Mouse (Mus musculus) cortical plate, adult 2 months (tissue): ENCODE results near the gene Slc17a5.

Experiments
- CTCF ChIP-seq: fragments of 200-500 bp; IDR thresholded peaks from 2 replicates; pipeline ENCODE4 v1.5.1; 2011; ENCODE audit warnings: mild to moderate bottlenecking, control low read depth, low read length; ENCODE audit not compliant: insufficient read depth; ENCODE audit errors: extremely low read depth
- POLR2A ChIP-seq: fragments of 200-500 bp; IDR thresholded peaks from 2 replicates; pipeline ENCODE4 v1.6.1; 2011; ENCODE audit warnings: mild to moderate bottlenecking, low read length, control low read depth; ENCODE audit not compliant: insufficient read depth; ENCODE audit errors: extremely low read depth

GRCm38 (mm10) chr9:78629991-78630390 is 42.1 kb upstream of the Slc17a5 start:
- TF ChIP-seq CTCF (no peak), POLR2A (no peak)
